Mouse (Mus musculus) olfactory bulb, adult 2 months (tissue): ENCODE results near the gene Thumpd3. TPM values are rescaled to one million over a fixed set of nuclear protein-coding genes. Genes with fewer than 3 reads are reported as not detected.

Experiments
- H3K27ac ChIP-seq: fragments of 200-500 bp; 2 replicates; pipeline ENCODE4 v1.5.1; 2012; ENCODE audit warnings: low read depth, low read length; ENCODE audit not compliant: insufficient read depth
- H3K4me1 ChIP-seq: fragments of 200-500 bp; 2 replicates; pipeline ENCODE4 v1.6.1; 2012; ENCODE audit warnings: low read length; ENCODE audit not compliant: control insufficient read depth, insufficient read depth
- H3K4me3 ChIP-seq: fragments of 200-500 bp; 2 replicates; pipeline ENCODE4 v1.5.1; 2012; ENCODE audit warnings: mild to moderate bottlenecking, low read depth, low read length, moderate library complexity; ENCODE audit not compliant: insufficient read depth
- CTCF ChIP-seq: fragments of 200-500 bp; IDR thresholded peaks from 2 replicates; pipeline ENCODE4 v1.5.1; 2012; ENCODE audit warnings: low read depth, mild to moderate bottlenecking, low read length, moderate library complexity; ENCODE audit not compliant: insufficient read depth
- POLR2A ChIP-seq: fragments of 200-500 bp; IDR thresholded peaks from 2 replicates; pipeline ENCODE4 v1.6.1; 2012; ENCODE audit warnings: mild to moderate bottlenecking, low read depth, low read length, moderate library complexity; ENCODE audit not compliant: insufficient read depth
- WGBS: fragments of 180-500 bp; shearing (Covaris S2); methylation state at CpG from one replicate; pipeline ENCODE4 v1.1.7; 2018; 5-methylcytosine and 5-hydroxymethylcytosine counted together
- polyA plus RNA-seq: library from polyadenylated mRNA; stranded (reverse); fragments of >200 nt; gene quantifications from 2 replicates; pipeline ENCODE4 v1.2.4, GENCODE M21; 2012; ENCODE audit warnings: low replicate concordance; ENCODE audit not compliant: missing spikeins, insufficient read depth, insufficient read length

Thumpd3 gene
- polyA plus RNA-seq, 1 experiment, result not detected

DNA sequence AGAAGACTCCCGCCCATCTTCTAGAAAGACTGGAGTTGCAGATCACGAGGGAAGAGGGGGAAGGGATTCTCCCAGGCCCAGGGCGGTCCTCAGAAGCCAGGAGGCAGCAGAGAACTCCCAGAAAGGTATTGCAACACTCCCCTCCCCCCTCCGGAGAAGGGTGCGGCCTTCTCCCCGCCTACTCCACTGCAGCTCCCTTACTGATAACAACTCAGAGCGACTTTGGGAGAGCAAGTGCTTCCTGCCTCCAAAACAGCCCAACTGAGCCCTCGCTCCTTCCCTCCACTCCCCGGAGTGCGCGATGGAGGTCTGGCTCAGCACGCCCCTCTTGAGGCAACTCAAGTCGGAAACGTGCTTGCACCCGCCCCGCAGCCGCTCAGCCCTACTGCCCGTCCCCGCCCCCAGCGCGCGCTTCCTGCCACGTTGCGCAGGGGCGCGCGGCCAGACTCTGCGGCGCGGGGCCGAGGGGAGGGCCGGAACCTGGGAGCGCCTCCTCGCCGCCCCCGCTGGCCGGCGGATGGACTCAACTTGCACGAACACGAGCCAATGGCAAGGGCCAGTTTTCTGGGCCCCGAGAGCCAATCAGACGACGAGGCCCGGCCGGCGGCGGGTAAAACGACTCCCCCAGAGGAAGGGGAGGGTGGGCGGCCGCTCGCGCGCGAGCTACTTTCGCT is 30.1 kb downstream of the Thumpd3 start:
- Histone ChIP-seq H3K4me3 (peak overlapping the region; percentile 96), H3K27ac (peak overlapping the region; percentile 9; the same call in 1 of the 2 replicates), H3K4me1 (peaks cover 5% of the 10 kb centered on the region)
- under 1% methylated on average over 54 of the region's 55 CpGs for WGBS
- TF ChIP-seq CTCF (no peak), POLR2A (0 out of 2 replicates have a peak, but pooled peaks have one; percentile 34)

DNA sequence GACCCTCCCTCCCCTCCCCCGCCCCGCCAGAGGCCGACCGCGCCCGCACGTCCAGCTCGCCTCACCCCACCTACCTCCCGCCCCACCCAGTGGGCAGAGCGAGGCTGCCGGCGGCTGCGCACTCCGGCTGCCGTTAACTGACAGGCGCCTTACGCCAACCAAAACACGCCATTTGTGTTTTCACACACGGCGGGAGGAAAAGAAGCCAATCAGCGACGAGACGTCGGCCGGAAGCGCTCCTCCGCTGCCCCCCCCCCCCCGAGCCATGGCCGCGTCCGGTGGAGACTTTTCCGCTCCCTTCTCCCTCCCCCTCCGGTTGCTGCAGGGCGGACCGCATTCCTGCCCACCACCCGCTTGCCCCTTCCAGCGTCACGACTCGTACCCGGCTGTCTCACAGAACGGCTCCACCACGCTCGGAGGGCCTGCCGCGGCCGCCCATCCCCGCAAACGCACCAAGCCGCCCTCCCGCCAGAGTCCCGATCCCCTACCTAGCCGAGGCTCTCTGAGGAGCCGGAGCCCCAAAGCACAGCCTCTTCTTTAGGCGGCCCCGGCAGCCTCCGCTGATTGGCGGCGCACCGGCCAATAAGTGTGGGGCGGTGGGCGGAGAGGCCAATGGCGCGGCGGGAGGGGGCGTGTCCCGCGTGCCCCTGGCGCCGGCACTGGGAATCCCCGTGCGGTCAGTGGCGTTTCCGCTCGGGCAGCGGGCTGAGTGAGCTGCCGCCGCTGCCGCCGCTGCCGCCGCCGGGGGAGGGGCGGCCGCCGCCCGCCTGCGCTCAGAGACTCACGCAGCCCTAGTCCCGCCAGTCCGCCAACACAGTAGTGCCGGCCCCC is 30.9 kb downstream of the Thumpd3 start, which contains the start of gene Setd5:
Setd5 (plus strand) TSS at position 680 of the 831 bp plus-strand sequence.
- WGBS, result under 1% methylated on average over 83 of the region's 91 CpGs
- peak; percentile 99 for TF ChIP-seq POLR2A
- no peak for TF ChIP-seq CTCF
- Histone ChIP-seq H3K4me1 (peaks cover 5% of the 10 kb centered on the region), H3K4me3 (peak within 1 kb of the TSS; percentile 96), H3K27ac (peak within 1 kb of the TSS; percentile 99)

DNA sequence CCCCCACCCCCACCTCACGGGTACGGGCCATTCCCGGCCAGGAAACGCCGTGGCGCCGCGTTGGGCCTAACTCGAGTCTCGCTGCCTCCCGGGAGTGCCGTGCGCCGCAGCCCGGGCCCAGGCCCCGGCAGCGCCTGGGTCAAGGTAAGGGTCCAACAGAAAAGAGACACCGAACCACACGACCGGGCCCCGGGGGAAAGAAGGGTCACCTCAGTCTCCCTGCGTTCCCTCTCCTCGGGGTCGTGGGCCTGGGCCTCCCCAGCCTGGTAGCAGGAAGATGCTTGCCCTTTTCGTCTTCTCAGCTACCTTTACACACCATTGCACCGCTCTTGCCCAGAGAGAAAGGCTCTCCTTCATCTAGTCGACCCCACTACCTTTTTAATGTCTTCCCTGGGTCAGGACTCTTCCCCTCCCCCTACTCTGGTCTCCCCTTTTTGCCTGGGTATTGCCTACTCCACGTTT is 31.6 kb downstream of the Thumpd3 start:
- H3K4me3 ChIP-seq, result peak overlapping the region; percentile 96
- H3K4me1 ChIP-seq, result peaks cover 5% of the 10 kb centered on the region
- no peak for TF ChIP-seq CTCF
- no peak for TF ChIP-seq POLR2A
- 0% methylated on average over 28 of the region's 28 CpGs for WGBS
- H3K27ac ChIP-seq, result peak overlapping the region; percentile 99

GRCm38 (mm10) chr6:113078031-113078721 is 32.2 kb downstream of the Thumpd3 start:
- Histone ChIP-seq H3K4me1 (peaks cover 5% of the 10 kb centered on the region), H3K4me3 (peak overlapping the region; percentile 96), H3K27ac (peak overlapping the region; percentile 99)
- TF ChIP-seq POLR2A (no peak), CTCF (no peak)
- WGBS, result 0% methylated on average over 18 of the region's 18 CpGs

DNA sequence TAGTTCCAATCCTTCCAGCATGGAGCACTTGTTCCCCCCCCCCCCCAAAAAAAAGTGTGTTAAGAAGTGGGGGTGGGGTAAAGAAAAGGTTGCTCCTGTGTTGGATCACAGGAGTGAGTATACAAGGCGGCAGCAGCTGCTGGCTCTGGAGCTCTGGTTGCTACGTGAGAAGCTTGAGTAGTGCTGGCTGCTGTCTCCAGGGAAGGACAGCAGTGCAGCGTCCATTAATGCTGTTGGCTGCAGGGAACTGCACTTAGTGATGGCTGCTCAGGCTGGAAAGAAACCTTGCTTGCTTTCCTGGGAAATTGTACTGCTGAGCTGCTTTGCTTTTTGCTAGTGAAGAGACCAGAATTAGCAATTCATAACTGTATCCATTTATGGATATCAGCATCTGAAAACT is 33.5 kb downstream of the Thumpd3 start:
- peak overlapping the region; percentile 44 for H3K4me3 ChIP-seq
- H3K4me1 ChIP-seq, result peaks cover 5% of the 10 kb centered on the region
- TF ChIP-seq POLR2A (no peak), CTCF (no peak)
- H3K27ac ChIP-seq, result no peak overlapping the region
- 4% methylated on average over 3 of the region's 3 CpGs for WGBS

- 7% methylated on average over 6 of the region's 6 CpGs for WGBS
- H3K27ac ChIP-seq, result no peak overlapping the region
- peaks cover 5% of the 10 kb centered on the region for H3K4me1 ChIP-seq
- TF ChIP-seq POLR2A, result no peak
- TF ChIP-seq CTCF, result no peak
- no peak overlapping the region for H3K4me3 ChIP-seq
Observed at GRCm38 (mm10) chr6:113082229-113082628, 36.2 kb downstream of the Thumpd3 start.

GRCm38 (mm10) chr6:113084590-113084989 is 38.6 kb downstream of the Thumpd3 start:
- peaks cover under 1% of the 10 kb centered on the region for H3K4me1 ChIP-seq
- no peak overlapping the region for H3K4me3 ChIP-seq
- WGBS, result 14% methylated on average over 4 of the region's 4 CpGs
- TF ChIP-seq POLR2A (no peak), CTCF (no peak)
- no peak overlapping the region for H3K27ac ChIP-seq

GRCm38 (mm10) chr6:113093206-113093605 is 47.2 kb downstream of the Thumpd3 start:
- 68% methylated on average over 3 of the region's 3 CpGs for WGBS
- no peaks in the 10 kb centered on the region for H3K4me1 ChIP-seq
- no peak overlapping the region for H3K27ac ChIP-seq
- TF ChIP-seq POLR2A (no peak), CTCF (no peak)
- no peak overlapping the region for H3K4me3 ChIP-seq

DNA sequence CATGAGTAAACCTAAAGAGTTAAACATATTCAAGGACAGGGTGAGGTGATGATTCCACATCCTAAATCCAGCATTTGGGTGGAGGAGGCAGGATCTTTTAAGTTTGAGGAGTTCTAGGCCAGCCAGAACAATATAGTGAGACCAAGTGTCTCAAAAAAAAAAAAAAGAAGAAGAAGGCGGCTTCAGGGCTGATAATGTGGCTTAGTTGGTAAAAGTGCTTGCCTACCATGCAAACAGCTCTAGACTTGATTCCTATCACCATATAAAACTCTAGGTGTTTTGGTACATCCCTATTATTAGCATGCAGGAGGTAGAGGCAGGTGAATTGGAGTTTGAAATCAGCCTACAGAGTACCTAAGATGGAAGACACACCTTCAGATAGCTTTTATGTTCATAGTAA is 49.5 kb downstream of the Thumpd3 start:
- no peak for TF ChIP-seq CTCF
- TF ChIP-seq POLR2A, result no peak
- H3K4me1 ChIP-seq, result 0 out of 2 replicates have a peak, but pooled peaks cover 3% of the 10 kb centered on the region
- WGBS, result 91% methylated on average over 1 of the region's 1 CpGs
- no peak overlapping the region for H3K27ac ChIP-seq
- H3K4me3 ChIP-seq, result no peak overlapping the region
